Mouse (Mus musculus) midbrain, embryonic 12.5 days (tissue): ENCODE results near the gene Slc1a3. TPM values are rescaled to one million over a fixed set of nuclear protein-coding genes. Genes with fewer than 3 reads are reported as not detected.

ENCODE experiments used
- ATAC-seq: fragments of 200-750 bp; cut with Nextera tagmentation; 2 replicates; pipeline ENCODE4 v1.8.0; 2017; ENCODE audit warnings: low read depth, moderate TSS enrichment, moderate library complexity; ENCODE audit not compliant: low FRiP score
- H3K27ac ChIP-seq: fragments of 300-500 bp; sonication (generic); replicated peaks from 2 replicates; pipeline ENCODE4 v1.5.1; 2016; ENCODE audit warnings: mild to moderate bottlenecking
- H3K27me3 ChIP-seq: fragments of 300-500 bp; sonication (generic); 2 replicates; pipeline ENCODE4 v1.6.1; 2016; ENCODE audit warnings: mild to moderate bottlenecking
- H3K36me3 ChIP-seq: fragments of 300-500 bp; sonication (generic); 2 replicates; pipeline ENCODE4 v1.6.1; 2016
- H3K4me1 ChIP-seq: fragments of 300-500 bp; sonication (generic); 2 replicates; pipeline ENCODE4 v1.6.1; 2016
- H3K4me2 ChIP-seq: fragments of 300-500 bp; sonication (generic); replicated peaks from 2 replicates; pipeline ENCODE4 v1.6.1; 2016; ENCODE audit warnings: mild to moderate bottlenecking, moderate library complexity
- H3K4me3 ChIP-seq: fragments of 300-500 bp; sonication (generic); 2 replicates; pipeline ENCODE4 v1.5.1; 2016; ENCODE audit warnings: mild to moderate bottlenecking
- H3K9ac ChIP-seq: fragments of 300-500 bp; sonication (generic); replicated peaks from 2 replicates; pipeline ENCODE4 v1.6.1; 2016; ENCODE audit warnings: mild to moderate bottlenecking, moderate library complexity
- H3K9me3 ChIP-seq: fragments of 300-500 bp; sonication (generic); 2 replicates; pipeline ENCODE4 v1.6.1; 2016; ENCODE audit warnings: mild to moderate bottlenecking
- WGBS: fragments of 180-500 bp; shearing (Covaris S2); methylation state at CpG from one replicate; pipeline ENCODE4 v1.1.7; 2016; 5-methylcytosine and 5-hydroxymethylcytosine counted together
- polyA plus RNA-seq: library from polyadenylated mRNA; unstranded; fragments of >200 nt; fragmentation: Nextera tagmentation; extraction: Ambion mirVana; gene quantifications from 2 replicates; pipeline ENCODE4 v1.2.1, GENCODE M21; 2016

Slc1a3 gene
- polyA plus RNA-seq, 1 experiment from 2014 or later, result 55.7 TPM

DNA sequence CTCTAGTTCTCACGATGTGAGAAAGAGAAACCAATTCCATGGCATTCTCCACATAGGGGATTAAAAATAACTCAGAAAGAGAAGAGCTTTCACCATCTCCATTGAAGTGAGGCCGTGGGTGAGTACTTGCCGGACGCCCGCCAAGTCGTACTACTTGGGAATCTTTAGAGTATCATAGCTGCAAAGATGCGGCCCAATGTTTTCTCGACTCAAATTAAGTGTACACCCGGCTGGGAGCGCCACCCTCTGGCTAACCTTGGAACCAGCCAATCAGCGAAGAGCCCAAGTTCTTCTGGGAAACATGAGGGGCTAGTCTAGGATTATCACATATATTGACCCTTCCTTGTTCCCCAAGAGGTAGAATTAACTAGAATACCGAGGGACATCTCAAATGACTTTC is 115.3 kb downstream of the Slc1a3 start:
- no peaks in the 10 kb centered on the region for H3K36me3 ChIP-seq

DNA sequence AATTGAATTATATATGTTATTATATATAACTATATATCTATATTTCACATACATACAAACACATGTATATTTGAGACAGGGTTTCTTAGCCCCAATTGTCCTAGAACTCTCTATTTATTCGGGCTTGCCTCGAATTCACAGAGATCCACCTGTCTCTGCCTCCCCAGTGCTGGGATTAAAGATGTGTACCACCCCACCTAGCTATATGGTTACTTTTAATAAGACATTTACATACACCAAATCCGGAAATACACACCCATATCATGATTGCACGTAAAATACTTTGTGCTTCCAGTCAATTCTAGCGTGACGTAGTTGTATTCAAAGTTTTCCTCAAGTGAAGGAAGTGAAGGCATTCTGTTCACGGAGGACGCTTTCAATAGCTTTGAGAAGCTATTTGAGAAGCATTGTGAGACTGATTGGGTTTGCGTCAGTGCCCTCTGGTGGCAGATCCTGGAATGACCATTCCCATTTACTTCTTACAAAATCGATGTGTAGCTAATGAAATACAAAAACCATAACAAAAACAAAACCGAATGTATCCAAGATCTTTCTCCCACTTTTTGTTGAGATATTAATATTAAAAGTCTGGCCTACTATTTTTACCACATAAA is 121.0 kb downstream of the Slc1a3 start:
- Histone ChIP-seq H3K27me3 (no peaks in the 10 kb centered on the region), H3K4me2 (no peak overlapping the region), H3K9me3 (no peaks in the 10 kb centered on the region), H3K4me3 (no peak overlapping the region), H3K4me1 (no peaks in the 10 kb centered on the region), H3K9ac (no peak overlapping the region), H3K27ac (no peak overlapping the region), H3K36me3 (no peaks in the 10 kb centered on the region)
- 24% methylated on average over 11 of the region's 11 CpGs for WGBS
- ATAC-seq, result peak; percentile 44; the same call in 1 of the 2 replicates

More for the DNA sequence above, 115.3 kb downstream of the Slc1a3 start:
- Histone ChIP-seq H3K27ac (no peak overlapping the region), H3K9me3 (no peaks in the 10 kb centered on the region), H3K9ac (no peak overlapping the region), H3K4me2 (no peak overlapping the region), H3K27me3 (no peaks in the 10 kb centered on the region), H3K4me3 (no peak overlapping the region), H3K4me1 (no peaks in the 10 kb centered on the region)
- 83% methylated on average over 12 of the region's 12 CpGs for WGBS
- ATAC-seq, result no peak

DNA sequence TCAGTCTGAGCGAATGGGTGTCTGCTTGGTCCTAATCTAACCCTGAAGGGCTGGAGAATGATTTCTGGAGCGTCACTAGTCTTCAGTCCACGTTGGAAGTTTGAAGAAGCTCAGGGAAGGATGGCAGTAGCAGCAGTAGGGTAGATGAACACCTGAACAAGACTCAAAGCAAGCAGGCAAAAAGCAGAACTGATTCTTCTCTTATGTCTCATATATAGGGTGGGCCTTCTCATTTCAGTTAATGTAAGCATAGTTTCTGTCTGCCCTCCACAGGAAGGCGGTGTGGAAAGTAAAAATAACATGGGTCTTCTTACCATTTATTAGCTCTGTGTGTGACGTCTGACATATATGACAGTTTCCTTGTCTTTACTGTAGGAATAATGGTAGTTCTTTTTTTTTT is 122.5 kb downstream of the Slc1a3 start:
- Histone ChIP-seq H3K4me2 (no peak overlapping the region), H3K27ac (no peak overlapping the region), H3K36me3 (no peaks in the 10 kb centered on the region), H3K27me3 (no peaks in the 10 kb centered on the region), H3K4me3 (no peak overlapping the region), H3K9ac (no peak overlapping the region), H3K4me1 (no peaks in the 10 kb centered on the region), H3K9me3 (no peaks in the 10 kb centered on the region)
- WGBS, result 86% methylated on average over 5 of the region's 5 CpGs
- no peak for ATAC-seq

DNA sequence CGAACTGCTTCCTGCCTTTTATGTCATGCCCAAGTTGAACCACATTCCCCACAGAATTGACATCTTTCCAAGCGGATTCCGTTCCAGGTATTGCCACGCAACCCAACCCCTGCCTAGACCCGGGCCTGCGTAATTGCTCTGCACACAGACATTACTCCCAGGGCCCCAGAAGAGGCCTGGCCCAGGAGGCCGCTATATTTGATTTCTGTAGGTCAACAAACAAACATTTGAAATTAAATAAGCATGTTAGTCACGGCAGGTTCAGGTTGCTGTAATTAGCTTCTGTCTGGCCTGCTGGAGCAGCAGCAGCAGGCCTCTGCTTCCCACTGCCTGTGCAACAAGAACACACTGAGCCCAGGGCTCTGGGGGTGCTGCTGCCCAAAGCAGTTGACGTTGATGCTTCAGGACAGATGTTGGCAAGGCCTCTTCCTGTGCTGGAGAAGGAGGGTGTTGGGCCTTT is 123.7 kb downstream of the Slc1a3 start:
- Histone ChIP-seq H3K4me1 (no peaks in the 10 kb centered on the region), H3K36me3 (no peaks in the 10 kb centered on the region), H3K27me3 (no peaks in the 10 kb centered on the region), H3K4me3 (no peak overlapping the region), H3K4me2 (no peak overlapping the region), H3K9ac (no peak overlapping the region), H3K9me3 (no peaks in the 10 kb centered on the region), H3K27ac (no peak overlapping the region)
- WGBS, result 74% methylated on average over 9 of the region's 9 CpGs
- ATAC-seq, result 0 out of 2 replicates have a peak, but pooled peaks have one; percentile 45

Other genes starting within 250 kb of the Slc1a3 start
- gene Gm2310, start 190.8 kb downstream of the Slc1a3 start, polyA plus RNA-seq, result not detected in 2 replicates